In genomic region chr3:38360421-38360921, GRCm38 (mm10) we compare ENCODE assay signal across 11 mouse cellular contexts.
DNase-seq lines count a peak whose midpoint lies in the region; ATAC-seq lines count a peak whose summit lies in the region.
"Had no signal": no experiment of that assay in that cellular context is flagged by ENCODE, and none has a peak within 500 bp of the region (broad histone marks: within the 10 kb centered on the region; RNA-seq: fewer than 3 reads in every experiment).

No protein-coding gene starts in this region.

- ATAC-seq in heart, embryonic 11.5 days (replicated peaks; ENCODE audit: insufficient number of reproducible peaks, low FRiP score, low TSS enrichment) = no peak
- ATAC-seq in intestine, embryonic 16.5 days = no peak
- ATAC-seq in stomach, embryonic 16.5 days (ENCODE audit: insufficient read depth, low FRiP score) = no peak

- H3K9me3 ChIP-seq in heart, embryonic 11.5 days (replicated peaks; ENCODE audit: control insufficient read depth, low read length) = no peaks in the 10 kb centered on the region
- H3K9me3 ChIP-seq in intestine, embryonic 16.5 days (ENCODE audit: control insufficient read depth, low read length) = no peaks in the 10 kb centered on the region
- no peaks in the 10 kb centered on the region; the same call in 1 of the 2 replicates for H3K9me3 ChIP-seq in stomach, embryonic 16.5 days (replicated peaks; ENCODE audit: control insufficient read depth, low read length)
- H3K9me3 ChIP-seq: limb, embryonic 15.5 days had no signal

- peak; percentile 20 to 25 for DNase-seq in heart, adult 9 months (ENCODE audit: low spot score in 2 of 2)
- DNase-seq in retina, embryonic 14.5 days (ENCODE audit: low spot score) = peak; percentile 27
- no peak for DNase-seq in retina, postnatal 1 day
- no peak for DNase-seq in adrenal gland, adult 2 months
- no peak for DNase-seq in cerebellum, adult 11 months
- DNase-seq: right cerebral cortex, adult 18-20 months; thymus, adult 18-20 months had no signal

- WGBS in heart, embryonic 11.5 days (ENCODE audit: insufficient replicate concordance) = 13% methylated on average over 3 of the region's 3 CpGs
- WGBS in intestine, embryonic 16.5 days = 32% methylated on average over 3 of the region's 3 CpGs
- WGBS in stomach, embryonic 16.5 days = 30% methylated on average over 3 of the region's 3 CpGs

- peaks cover 23% of the 10 kb centered on the region for H3K4me1 ChIP-seq in heart, embryonic 11.5 days (ENCODE audit: control insufficient read depth, insufficient read depth, low read length)
- peaks cover 5% of the 10 kb centered on the region; the same call in 1 of the 2 replicates for H3K4me1 ChIP-seq in intestine, embryonic 16.5 days (ENCODE audit: control insufficient read depth, insufficient read depth, low read length)
- peaks cover 19% of the 10 kb centered on the region for H3K4me1 ChIP-seq in stomach, embryonic 16.5 days (ENCODE audit: control insufficient read depth, insufficient read depth, low read length)

- H3K27me3 ChIP-seq in heart, embryonic 11.5 days (ENCODE audit: control insufficient read depth, insufficient read depth, low read length) = no peaks in the 10 kb centered on the region
- no peaks in the 10 kb centered on the region for H3K27me3 ChIP-seq in intestine, embryonic 16.5 days (replicated peaks; ENCODE audit: control insufficient read depth, insufficient read depth, low read length)
- H3K27me3 ChIP-seq in stomach, embryonic 16.5 days (ENCODE audit: control insufficient read depth, insufficient read depth, low read length) = no peaks in the 10 kb centered on the region
- H3K27me3 ChIP-seq: limb, embryonic 15.5 days had no signal

- H3K9ac ChIP-seq in heart, embryonic 11.5 days (ENCODE audit: low read depth, low read length) = no peak overlapping the region
- no peak overlapping the region for H3K9ac ChIP-seq in intestine, embryonic 16.5 days (ENCODE audit: low read depth, low read length)
- H3K9ac ChIP-seq in stomach, embryonic 16.5 days (ENCODE audit: low read length) = no peak overlapping the region
- H3K9ac ChIP-seq: limb, embryonic 15.5 days had no signal

- H3K27ac ChIP-seq in heart, embryonic 11.5 days (ENCODE audit: low read depth, low read length) = no peak overlapping the region
- H3K27ac ChIP-seq in intestine, embryonic 16.5 days (ENCODE audit: low read length) = peak overlapping the region; percentile 16; the same call in 1 of the 2 replicates
- H3K27ac ChIP-seq in stomach, embryonic 16.5 days (ENCODE audit: low read length) = peak overlapping the region; percentile 73
- H3K27ac ChIP-seq: limb, embryonic 15.5 days had no signal

- H3K4me3 ChIP-seq in heart, embryonic 11.5 days (ENCODE audit: low read depth, low read length) = no peak overlapping the region
- H3K4me3 ChIP-seq in intestine, embryonic 16.5 days (ENCODE audit: low read length) = no peak overlapping the region
- no peak overlapping the region for H3K4me3 ChIP-seq in stomach, embryonic 16.5 days (replicated peaks; ENCODE audit: low read length)
- H3K4me3 ChIP-seq: limb, embryonic 15.5 days had no signal

- H3K4me2 ChIP-seq in heart, embryonic 11.5 days = no peak overlapping the region
- H3K4me2 ChIP-seq in intestine, embryonic 16.5 days (ENCODE audit: low read depth, low read length) = no peak overlapping the region
- no peak overlapping the region for H3K4me2 ChIP-seq in stomach, embryonic 16.5 days (ENCODE audit: low read depth, low read length)
- H3K4me2 ChIP-seq: limb, embryonic 15.5 days had no signal

- no peaks in the 10 kb centered on the region for H3K36me3 ChIP-seq in heart, embryonic 11.5 days (ENCODE audit: control insufficient read depth, insufficient read depth, low read length)
- no peaks in the 10 kb centered on the region for H3K36me3 ChIP-seq in intestine, embryonic 16.5 days (ENCODE audit: control insufficient read depth, insufficient read depth, low read length)
- H3K36me3 ChIP-seq in stomach, embryonic 16.5 days (ENCODE audit: control insufficient read depth, insufficient read depth, low read length) = no peaks in the 10 kb centered on the region
- H3K36me3 ChIP-seq: limb, embryonic 15.5 days had no signal

Comparison
In these comparisons a context has a peak if more than half of its experiments do, and no peak if none do; other contexts are left out.
1. DNase-seq: peak in heart, adult 9 months (2 of 2) and retina, embryonic 14.5 days (single experiment); none in retina, postnatal 1 day (single experiment), adrenal gland, adult 2 months (single experiment) and cerebellum, adult 11 months (single experiment).